Mouse (Mus musculus): ENCODE data around the gene Dagla.

Dagla gene

GRCm38 (mm10) chr19:10304810-10305544 lies at the start of gene Dagla:
Gene Dagla, minus strand, starts transcription at chr19:10304877.
- peak; percentile 52 for DNase-seq (ENCODE audit: low read depth, low spot score)

- DNase-seq (ENCODE audit: low read depth, low spot score): no peak
Observed at GRCm38 (mm10) chr19:10352218-10352617, 47.5 kb upstream of the Dagla start.

- DNase-seq (ENCODE audit: low read depth, low spot score): no peak
Observed at GRCm38 (mm10) chr19:10347628-10348273, 43.1 kb upstream of the Dagla start.

GRCm38 (mm10) chr19:10345696-10346095 lies 41.0 kb upstream of the Dagla start:
- DNase-seq (ENCODE audit: low read depth, low spot score): no peak

- DNase-seq (ENCODE audit: low read depth, low spot score): no peak
Observed at GRCm38 (mm10) chr19:10343866-10344265, 39.2 kb upstream of the Dagla start.

- no peak for DNase-seq (ENCODE audit: low read depth, low spot score)
Observed at GRCm38 (mm10) chr19:10341817-10342439, 37.3 kb upstream of the Dagla start.

GRCm38 (mm10) chr19:10341152-10341551 lies 36.5 kb upstream of the Dagla start:
- DNase-seq (ENCODE audit: low read depth, low spot score): peak; percentile 41

- no peak for DNase-seq (ENCODE audit: low read depth, low spot score)
Observed at GRCm38 (mm10) chr19:10340661-10341060, 36.0 kb upstream of the Dagla start.

GRCm38 (mm10) chr19:10339271-10339670 lies 34.6 kb upstream of the Dagla start:
- no peak for DNase-seq (ENCODE audit: low read depth, low spot score)

GRCm38 (mm10) chr19:10338724-10339123 lies 34.0 kb upstream of the Dagla start:
- no peak for DNase-seq (ENCODE audit: low read depth, low spot score)

GRCm38 (mm10) chr19:10334467-10334866 lies 29.8 kb upstream of the Dagla start:
- no peak for DNase-seq (ENCODE audit: low read depth, low spot score)

GRCm38 (mm10) chr19:10333545-10334252 lies 29.0 kb upstream of the Dagla start:
- DNase-seq (ENCODE audit: low read depth, low spot score): peak; percentile 52

- no peak for DNase-seq (ENCODE audit: low read depth, low spot score)
Observed at GRCm38 (mm10) chr19:10331706-10332105, 27.0 kb upstream of the Dagla start.

- DNase-seq (ENCODE audit: low read depth, low spot score): no peak
Observed at GRCm38 (mm10) chr19:10329033-10329432, 24.4 kb upstream of the Dagla start.

- DNase-seq (ENCODE audit: low read depth, low spot score): no peak
Observed at GRCm38 (mm10) chr19:10326609-10327008, 21.9 kb upstream of the Dagla start.

- no peak for DNase-seq (ENCODE audit: low read depth, low spot score)
Observed at GRCm38 (mm10) chr19:10323860-10324259, 19.2 kb upstream of the Dagla start.

- no peak for DNase-seq (ENCODE audit: low read depth, low spot score)
Observed at GRCm38 (mm10) chr19:10323362-10323837, 18.7 kb upstream of the Dagla start.

GRCm38 (mm10) chr19:10317795-10318194 lies 13.1 kb upstream of the Dagla start:
- DNase-seq (ENCODE audit: low read depth, low spot score): no peak

- no peak for DNase-seq (ENCODE audit: low read depth, low spot score)
Observed at GRCm38 (mm10) chr19:10317358-10317757, 12.7 kb upstream of the Dagla start.

- DNase-seq (ENCODE audit: low read depth, low spot score): no peak
Observed at GRCm38 (mm10) chr19:10316956-10317355, 12.3 kb upstream of the Dagla start.

GRCm38 (mm10) chr19:10312072-10312471 lies 7.4 kb upstream of the Dagla start:
- no peak for DNase-seq (ENCODE audit: low read depth, low spot score)

GRCm38 (mm10) chr19:10308990-10309389 lies 4.3 kb upstream of the Dagla start:
- no peak for DNase-seq (ENCODE audit: low read depth, low spot score)

Data from CD4-positive, CD25-positive, alpha-beta regulatory T cell, adult 2 months (primary cell).